Mouse (Mus musculus) liver, adult 2 months (tissue): Measurements from ENCODE around the gene Acaa1a. TPM values are rescaled to one million over a fixed set of nuclear protein-coding genes. Genes with fewer than 3 reads are reported as not detected.

ENCODE experiments used
- DNase-seq: peaks from one replicate; pipeline ENCODE4 v3.0.0-alpha.2; 2011; ENCODE audit warnings: low read depth, low spot score; ENCODE audit errors: extremely low read depth
- H3K27ac ChIP-seq: fragments of 200-500 bp; replicated peaks from 2 replicates; pipeline ENCODE4 v1.5.1; 2012; ENCODE audit warnings: low read depth, mild to moderate bottlenecking, control low read depth, inconsistent platforms, low read length; ENCODE audit not compliant: insufficient read depth
- H3K27me3 ChIP-seq: fragments of 200-500 bp; 2 replicates; pipeline ENCODE4 v1.6.1; 2012; ENCODE audit warnings: mild to moderate bottlenecking, moderate library complexity, low read length, inconsistent platforms; ENCODE audit not compliant: control insufficient read depth, insufficient read depth
- H3K36me3 ChIP-seq: fragments of 200-500 bp; 2 replicates; pipeline ENCODE4 v1.6.1; 2012; ENCODE audit warnings: low read length, inconsistent platforms; ENCODE audit not compliant: control insufficient read depth, insufficient read depth
- H3K4me1 ChIP-seq: fragments of 200-500 bp; 2 replicates; pipeline ENCODE4 v1.6.1; 2011; ENCODE audit warnings: low read length; ENCODE audit not compliant: control insufficient read depth, insufficient read depth
- H3K4me3 ChIP-seq: fragments of 200-500 bp; 2 replicates; pipeline ENCODE4 v1.5.1; 2011; ENCODE audit warnings: low read depth, mild to moderate bottlenecking, control low read depth, low read length, moderate library complexity; ENCODE audit not compliant: insufficient read depth
- H3K79me2 ChIP-seq: fragments of 200-500 bp; 2 replicates; pipeline ENCODE4 v1.6.1; 2012; ENCODE audit warnings: inconsistent platforms, mild to moderate bottlenecking, low read length, moderate library complexity; ENCODE audit not compliant: control insufficient read depth, insufficient read depth
- H3K9ac ChIP-seq: fragments of 200-500 bp; 2 replicates; pipeline ENCODE4 v1.6.1; 2012; ENCODE audit warnings: low read depth, mild to moderate bottlenecking, control low read depth, inconsistent platforms, low read length
- CTCF ChIP-seq: fragments of 200-500 bp; IDR thresholded peaks from 2 replicates; pipeline ENCODE4 v1.5.1; 2011; ENCODE audit warnings: low read depth, low read length, control low read depth
- POLR2A ChIP-seq: fragments of 200-500 bp; IDR thresholded peaks from 2 replicates; pipeline ENCODE4 v1.6.1; 2011; ENCODE audit warnings: low read length, control low read depth; ENCODE audit not compliant: insufficient read depth; ENCODE audit errors: extremely low read depth
- WGBS: fragments of 180-500 bp; shearing (Covaris S2); methylation state at CpG from one replicate; pipeline ENCODE4 v1.1.7; 2018; 5-methylcytosine and 5-hydroxymethylcytosine counted together
- polyA plus RNA-seq: library from polyadenylated mRNA; depleted of rRNA; stranded (reverse); fragments of >200 nt; gene quantifications from 2 replicates; pipeline ENCODE4 v1.2.3, GENCODE M21; 2012; rRNA removed
- total RNA-seq: library from RNA; depleted of rRNA; stranded (reverse); fragments of >200 nt; gene quantifications from 2 replicates; pipeline ENCODE4 v1.2.3, GENCODE M21; 2014; rRNA removed

The Acaa1a gene
- 155 and 170 TPM in 2 replicates for total RNA-seq
- 280 and 328 TPM in 2 replicates for polyA plus RNA-seq

GRCm38 (mm10) chr9:119339558-119340211 is at the start of gene Acaa1a:
Acaa1a (plus strand) TSS chr9:119339676.
- Histone ChIP-seq H3K9ac (peak within 1 kb of the TSS; percentile 91), H3K4me1 (peaks cover 19% of the 10 kb centered on the region), H3K79me2 (peaks cover 12% of the 10 kb centered on the region; the same call in 1 of the 2 replicates), H3K27ac (peak within 1 kb of the TSS; percentile 94), H3K27me3 (no peaks in the 10 kb centered on the region), H3K36me3 (peaks cover 13% of the 10 kb centered on the region), H3K4me3 (peak within 1 kb of the TSS; percentile 94)
- under 1% methylated on average over 43 of the region's 43 CpGs for WGBS
- 0 out of 2 replicates have a peak, but pooled peaks have one; percentile 44 for TF ChIP-seq POLR2A
- 0 out of 2 replicates have a peak, but pooled peaks have one; percentile 1 for TF ChIP-seq CTCF
- DNase-seq: peak; percentile 74

- no peak for DNase-seq
- Histone ChIP-seq H3K27ac (no peak overlapping the region), H3K36me3 (no peaks in the 10 kb centered on the region), H3K27me3 (no peaks in the 10 kb centered on the region), H3K9ac (no peak overlapping the region), H3K4me3 (no peak overlapping the region), H3K79me2 (peaks cover 3% of the 10 kb centered on the region; the same call in 1 of the 2 replicates), H3K4me1 (no peaks in the 10 kb centered on the region)
- no peak for TF ChIP-seq CTCF
- no peak for TF ChIP-seq POLR2A
- WGBS: 95% methylated on average over 3 of the region's 3 CpGs
These were observed 48.7 kb upstream of the Acaa1a start for GRCm38 (mm10) chr9:119290791-119291190.

- Histone ChIP-seq H3K27me3 (no peaks in the 10 kb centered on the region), H3K9ac (no peak overlapping the region), H3K79me2 (no peaks in the 10 kb centered on the region), H3K36me3 (no peaks in the 10 kb centered on the region), H3K4me1 (peaks cover 9% of the 10 kb centered on the region; the same call in 1 of the 2 replicates), H3K27ac (no peak overlapping the region), H3K4me3 (no peak overlapping the region)
- TF ChIP-seq POLR2A (no peak), CTCF (no peak)
- DNase-seq: peak; percentile 80
- WGBS: 29% methylated on average over 6 of the region's 6 CpGs
These were observed 41.8 kb upstream of the Acaa1a start for GRCm38 (mm10) chr9:119297696-119298095.

GRCm38 (mm10) chr9:119298563-119298962 is 40.9 kb upstream of the Acaa1a start:
- peak; percentile 73 for DNase-seq
- 37% methylated on average over 3 of the region's 3 CpGs for WGBS
- H3K4me3 ChIP-seq: no peak overlapping the region

GRCm38 (mm10) chr9:119305863-119306262 is 33.6 kb upstream of the Acaa1a start:
- Histone ChIP-seq H3K9ac (no peak overlapping the region), H3K27me3 (no peaks in the 10 kb centered on the region), H3K4me3 (no peak overlapping the region), H3K27ac (peak overlapping the region; percentile 16), H3K36me3 (no peaks in the 10 kb centered on the region; the same call in 1 of the 2 replicates), H3K79me2 (peaks cover 3% of the 10 kb centered on the region; the same call in 1 of the 2 replicates), H3K4me1 (peaks cover 17% of the 10 kb centered on the region)
- TF ChIP-seq CTCF (no peak), POLR2A (no peak)
- peak; percentile 96 for DNase-seq
- WGBS: 19% methylated on average over 7 of the region's 7 CpGs

More at GRCm38 (mm10) chr9:119298563-119298962, 40.9 kb upstream of the Acaa1a start:
- no peak overlapping the region; the same call in 1 of the 2 replicates for H3K27ac ChIP-seq
- H3K4me1 ChIP-seq: peaks cover 9% of the 10 kb centered on the region; the same call in 1 of the 2 replicates
- TF ChIP-seq CTCF (no peak), POLR2A (no peak)
- H3K79me2 ChIP-seq: no peaks in the 10 kb centered on the region
- H3K9ac ChIP-seq: no peak overlapping the region
- H3K27me3 ChIP-seq: no peaks in the 10 kb centered on the region
- H3K36me3 ChIP-seq: no peaks in the 10 kb centered on the region

GRCm38 (mm10) chr9:119309067-119309466 is 30.4 kb upstream of the Acaa1a start:
- Histone ChIP-seq H3K4me1 (peaks cover 17% of the 10 kb centered on the region), H3K79me2 (peaks cover 18% of the 10 kb centered on the region; the same call in 1 of the 2 replicates), H3K27me3 (no peaks in the 10 kb centered on the region), H3K27ac (peak overlapping the region; percentile 76), H3K9ac (no peak overlapping the region), H3K36me3 (no peaks in the 10 kb centered on the region), H3K4me3 (no peak overlapping the region)
- TF ChIP-seq CTCF (no peak), POLR2A (no peak)
- WGBS: 29% methylated on average over 1 of the region's 1 CpGs
- DNase-seq: peak; percentile 96
